ENCODE assay signal across 30 mouse cellular contexts in the genomic region with DNA sequence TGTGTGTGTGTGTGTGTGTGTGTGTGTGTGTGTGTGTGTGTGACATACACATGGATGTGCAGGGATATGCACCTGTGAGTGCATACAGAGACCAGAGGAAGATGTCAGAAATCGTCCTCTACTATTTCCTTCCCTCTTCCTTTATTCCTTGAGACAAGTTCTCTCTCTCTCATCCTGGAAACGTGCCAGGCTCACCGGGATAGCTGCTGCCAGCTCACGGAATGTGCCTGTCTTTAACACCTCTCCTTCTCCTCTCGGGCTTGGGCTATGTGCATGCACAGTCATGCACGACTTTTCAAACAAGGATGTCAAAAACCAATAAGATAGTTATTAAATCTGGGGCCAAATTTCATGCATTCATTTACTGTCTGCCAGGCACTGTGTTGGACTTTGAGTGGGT. TPM values are rescaled to one million over a fixed set of nuclear protein-coding genes. Genes with fewer than 3 reads are reported as not detected.
DNase-seq lines count a peak whose midpoint lies in the region; ATAC-seq and TF ChIP-seq lines count a peak whose summit lies in the region.
"Had no signal": no experiment of that assay in that cellular context is flagged by ENCODE, and none has a peak within 500 bp of the region (broad histone marks: within the 10 kb centered on the region; RNA-seq: fewer than 3 reads in every experiment).

No protein-coding gene starts in this region.

- H3K27me3 ChIP-seq in cerebellum, adult 2 months (ENCODE audit: control insufficient read depth, insufficient read depth, low read length): no peaks in the 10 kb centered on the region
- H3K27me3 ChIP-seq in heart, embryonic 12.5 days (replicated peaks): peaks cover 7% of the 10 kb centered on the region; the same call in 1 of the 2 replicates
- H3K27me3 ChIP-seq: kidney, embryonic 15.5 days; limb, embryonic 15.5 days; liver, embryonic 13.5 days; megakaryocyte, embryonic 14.5 days; midbrain, embryonic 13.5 days; Patski had no signal

- no peak overlapping the region for H3K4me2 ChIP-seq in heart, embryonic 12.5 days
- H3K4me2 ChIP-seq: kidney, embryonic 15.5 days; limb, embryonic 15.5 days; liver, embryonic 13.5 days; midbrain, embryonic 13.5 days had no signal

- 20% methylated on average over 6 of the region's 6 CpGs for WGBS in cerebellum, adult 2 months
- 43% methylated on average over 6 of the region's 6 CpGs for WGBS in heart, embryonic 12.5 days

- H3K27ac ChIP-seq in cerebellum, adult 2 months (ENCODE audit: insufficient read depth, low read length): no peak overlapping the region
- peak overlapping the region; percentile 36; the same call in 1 of the 2 replicates for H3K27ac ChIP-seq in heart, embryonic 12.5 days (ENCODE audit: poor library complexity, severe bottlenecking)
- H3K27ac ChIP-seq: kidney, embryonic 15.5 days; limb, embryonic 10.5 days; limb, embryonic 15.5 days; liver, embryonic 13.5 days; midbrain, embryonic 13.5 days had no signal

- H3K36me3 ChIP-seq in heart, embryonic 12.5 days: peaks cover 43% of the 10 kb centered on the region

- H3K4me3 ChIP-seq in cerebellum, adult 2 months (replicated peaks; ENCODE audit: insufficient read depth, low read depth, low read length): no peak overlapping the region
- no peak overlapping the region for H3K4me3 ChIP-seq in heart, embryonic 12.5 days
- H3K4me3 ChIP-seq: kidney, embryonic 15.5 days; limb, embryonic 10.5 days; limb, embryonic 15.5 days; liver, embryonic 13.5 days; megakaryocyte, embryonic 14.5 days; midbrain, embryonic 13.5 days had no signal

- no peak for TF ChIP-seq POLR2A in cerebellum, adult 2 months (IDR thresholded peaks at IDR 0.05; ENCODE audit: borderline replicate concordance, insufficient read depth, low read length)

- no peaks in the 10 kb centered on the region for H3K4me1 ChIP-seq in cerebellum, adult 2 months (ENCODE audit: control insufficient read depth, insufficient read depth, low read length)
- peaks cover 83% of the 10 kb centered on the region for H3K4me1 ChIP-seq in heart, embryonic 12.5 days (replicated peaks)
- H3K4me1 ChIP-seq: limb, embryonic 10.5 days; limb, embryonic 15.5 days had no signal

- H3K9ac ChIP-seq in heart, embryonic 12.5 days: no peak overlapping the region
- H3K9ac ChIP-seq: kidney, embryonic 15.5 days; limb, embryonic 15.5 days; liver, embryonic 13.5 days; midbrain, embryonic 13.5 days had no signal

- intact Hi-C loops in heart, postnatal 25 days (cut with DNase I): no loop called here
- intact Hi-C loops in left cerebral cortex, postnatal 4 days (cut with DNase I): no loop called here

- peak; percentile 21 to 22 for DNase-seq in cerebellum, adult 2 months
- no peak for DNase-seq in heart, postnatal 25 days (ENCODE audit: low spot score)
- peak; percentile 10 for DNase-seq in left cerebral cortex, postnatal 4 days
- DNase-seq in left cerebral cortex, adult 11 months (ENCODE audit: low spot score): no peak
- DNase-seq in cerebellum, postnatal 25 days: peak; percentile 24 to 62
- no peak for DNase-seq in thymus, postnatal 4 days
- DNase-seq: adrenal gland, postnatal 10 days; gastrocnemius, postnatal 25 days; heart, adult 18-20 months; kidney, adult 18-20 months; liver, embryonic 13.5 days; lung, adult 18-20 months; lung, postnatal 4 days; right cerebral cortex, postnatal 25 days; thymus, postnatal 14 days had no signal

- no peaks in the 10 kb centered on the region for H3K9me3 ChIP-seq in heart, embryonic 12.5 days (replicated peaks)
- H3K9me3 ChIP-seq: kidney, embryonic 15.5 days; limb, embryonic 10.5 days; limb, embryonic 15.5 days; liver, embryonic 13.5 days; megakaryocyte, embryonic 14.5 days; midbrain, embryonic 13.5 days had no signal

- ATAC-seq in cerebellum, adult (ENCODE audit: insufficient number of reproducible peaks, low FRiP score, low TSS enrichment): no peak
- no peak for ATAC-seq in heart, embryonic 12.5 days (ENCODE audit: insufficient number of reproducible peaks, low FRiP score)
- ATAC-seq: forebrain, embryonic 14.5 days; hindbrain, embryonic 16.5 days; lung, postnatal 0 days; midbrain, embryonic 13.5 days; Patski had no signal

- no peak for TF ChIP-seq CTCF in cerebellum, adult 2 months (IDR thresholded peaks at IDR 0.05; ENCODE audit: borderline replicate concordance, insufficient read depth, low read depth, low read length)

RNA-seq across cellular contexts. Expression of a gene that starts 8.6 kb away (rescaled TPM):
- polyA plus RNA-seq in cerebellum, adult 2 months (2012; rRNA removed): 16.7 and 17.8 TPM in 2 replicates
- polyA plus RNA-seq in heart, embryonic 12.5 days (2016; fragmentation: Nextera tagmentation; extraction: Ambion mirVana): 58.1 and 63.4 TPM in 2 replicates
- 100 to 1,000 TPM; 182 to 191 TPM for total RNA-seq in heart, postnatal 25 days (2021)
- total RNA-seq in left cerebral cortex, postnatal 4 days (2021): 10 to 100 TPM; 80.0 to 84.8 TPM

RNA-seq across cellular contexts. Expression of a gene that starts 12.6 kb away (rescaled TPM):
- 22.7 and 25.3 TPM in 2 replicates for polyA plus RNA-seq in cerebellum, adult 2 months (2012; rRNA removed)
- 6.3 TPM in 2 replicates for polyA plus RNA-seq in heart, embryonic 12.5 days (2016; fragmentation: Nextera tagmentation; extraction: Ambion mirVana)
- total RNA-seq in heart, postnatal 25 days (2021): 1 to 10 TPM; 2.6 to 3.3 TPM
- 10 to 100 TPM; 21.1 to 21.3 TPM for total RNA-seq in left cerebral cortex, postnatal 4 days (2021)

RNA-seq across cellular contexts. Expression of a gene that starts 48.7 kb away (rescaled TPM):
- 3.2 and 3.6 TPM in 2 replicates for polyA plus RNA-seq in cerebellum, adult 2 months (2012; rRNA removed)
- polyA plus RNA-seq in heart, embryonic 12.5 days (2016; fragmentation: Nextera tagmentation; extraction: Ambion mirVana): not detected in 2 replicates
- total RNA-seq in heart, postnatal 25 days (2021): not detected
- under 1 TPM; 0.34 to 0.36 TPM for total RNA-seq in left cerebral cortex, postnatal 4 days (2021)
- total RNA-seq: heart, adult 18-20 months had no signal
- polyA plus RNA-seq: embryonic facial prominence, embryonic 11.5 days; heart, postnatal 0 days; intestine, embryonic 14.5 days; limb, embryonic 10.5 days; liver, embryonic 13.5 days; stomach, embryonic 16.5 days had no signal

Comparison
In these comparisons a context has a peak if more than half of its experiments do, and no peak if none do; other contexts are left out.
1. DNase-seq: peak in cerebellum, adult 2 months (2 of 2), left cerebral cortex, postnatal 4 days (single experiment) and cerebellum, postnatal 25 days (2 of 2); none in heart, postnatal 25 days (single experiment), left cerebral cortex, adult 11 months (single experiment) and thymus, postnatal 4 days (single experiment).
2. RNA of a gene that starts 12.6 kb away (total RNA-seq): 21.1 to 21.3 TPM in left cerebral cortex, postnatal 4 days; 2.6 to 3.3 TPM in heart, postnatal 25 days; every median in the first group is over 4 times any median in the second.